Mouse (Mus musculus) monocyte, adult 59 days (primary cell): ENCODE data around the gene Rmi1. TPM values are rescaled to one million over a fixed set of nuclear protein-coding genes. Genes with fewer than 3 reads are reported as not detected.

Experiments
- total RNA-seq, 2 experiments: library from RNA; stranded (reverse); gene quantifications; one replicate each; pipeline ENCODE4 v1.2.4; 2023

Gene Rmi1
- 10 to 100 TPM; 25.9 to 28.4 TPM for total RNA-seq

GRCm38 (mm10) chr13:58402003-58402743 lies at the start of gene Rmi1:
TSS of gene Rmi1 (plus strand) at chr13:58402248.

GRCm38 (mm10) chr13:58358629-58359303 lies 43.3 kb upstream of the Rmi1 start, which contains the start of gene Kif27:
TSS of gene Kif27 (minus strand) at chr13:58359122.

GRCm38 (mm10) chr13:58384779-58385546 lies 17.1 kb upstream of the Rmi1 start, which contains the start of gene 2210016F16Rik:
TSS of gene 2210016F16Rik (minus strand) at chr13:58385225.

GRCm38 (mm10) chr13:58403243-58403642 lies 1.2 kb downstream of the Rmi1 start, which contains the start of gene Hnrnpk:
TSS of gene Hnrnpk (minus strand) at chr13:58403343.

Other genes starting within 250 kb of the Rmi1 start
- gene Idnk, start 244.6 kb upstream of the Rmi1 start, total RNA-seq, result 10 to 100 TPM; 60.6 to 63.2 TPM
- 10 to 100 TPM; 62.1 to 64.8 TPM for gene Ubqln1, start 186.6 kb upstream of the Rmi1 start, total RNA-seq
- gene Gkap1, start 126.5 kb upstream of the Rmi1 start, total RNA-seq, result 1 to 10 TPM; 4.7 to 7.0 TPM
- gene Kif27, start 43.1 kb upstream of the Rmi1 start, total RNA-seq, result under 1 TPM in 1 of 2 experiments, not detected in 1; 0.18 TPM
- 10 to 100 TPM; 16.8 to 18.4 TPM for gene 2210016F16Rik, start 17.0 kb upstream of the Rmi1 start, total RNA-seq
- gene Hnrnpk, start 1.1 kb downstream of the Rmi1 start, total RNA-seq, result 1,000 to 10,000 TPM in 1 of 2 experiments, 100 to 1,000 TPM in 1; 987 to 1,116 TPM
- gene Slc28a3, start 208.6 kb downstream of the Rmi1 start, total RNA-seq, result under 1 TPM in 1 of 2 experiments, not detected in 1; 0.13 TPM